Mouse (Mus musculus) B cell, adult 62 days (primary cell): Measurements from ENCODE around the gene Hmgn2. TPM values are rescaled to one million over a fixed set of nuclear protein-coding genes. Genes with fewer than 3 reads are reported as not detected.

Experiments
- total RNA-seq: library from RNA; stranded (reverse); gene quantifications from 4 replicates; pipeline ENCODE4 v1.2.4, GENCODE M21; 2023

Gene Hmgn2
- total RNA-seq, result 307 to 323 TPM (median 317 TPM) in 4 replicates

GRCm38 (mm10) chr4:133968150-133968921, at the start of gene Hmgn2:
TSS of gene Hmgn2 (minus strand) at chr4:133968650.

GRCm38 (mm10) chr4:134000466-134001438, 32.3 kb upstream of the Hmgn2 start, which contains the start of gene Dhdds:
TSS of gene Dhdds (minus strand) at chr4:134000918.

Other genes starting within 250 kb of the Hmgn2 start
- gene Arid1a, start 211.9 kb downstream of the Hmgn2 start, total RNA-seq, result 322 to 337 TPM (median 331 TPM) in 4 replicates
- gene Rps6ka1, start 80.9 kb downstream of the Hmgn2 start, total RNA-seq, result 69.7 to 87.8 TPM (median 78.9 TPM) in 4 replicates
- 26.2 to 33.2 TPM (median 31.3 TPM) in 4 replicates for gene Dhdds, start 32.3 kb upstream of the Hmgn2 start, total RNA-seq
- not detected in 4 replicates for gene Lin28a, start 50.2 kb upstream of the Hmgn2 start, total RNA-seq
- not detected in 4 replicates for gene Zfp683, start 85.2 kb upstream of the Hmgn2 start, total RNA-seq
- 8.5 to 12.5 TPM (median 10.6 TPM) in 4 replicates for gene Crybg2, start 92.2 kb upstream of the Hmgn2 start, total RNA-seq
- gene Cd52, start 126.4 kb upstream of the Hmgn2 start, total RNA-seq, result 1,472 to 1,719 TPM (median 1,551 TPM) in 4 replicates
- gene Ubxn11, start 133.9 kb upstream of the Hmgn2 start, total RNA-seq, result 42.9 to 49.3 TPM (median 46.2 TPM) in 4 replicates
- 609 to 689 TPM (median 657 TPM) in 4 replicates for gene Sh3bgrl3, start 160.1 kb upstream of the Hmgn2 start, total RNA-seq
- 18.4 to 30.3 TPM (median 22.9 TPM) in 4 replicates for gene Cep85, start 218.5 kb upstream of the Hmgn2 start, total RNA-seq
- not detected in 4 replicates for gene Gm7534, start 234.4 kb upstream of the Hmgn2 start, total RNA-seq